Mouse (Mus musculus) heart, adult 9 months (tissue): ENCODE measurements around the gene Psen2.

Experiments used
- DNase-seq, 2 experiments: peaks; one replicate each; pipeline ENCODE4 v3.0.0; 2022; ENCODE audit warnings: low spot score in 2 of 2

Gene Psen2

DNA sequence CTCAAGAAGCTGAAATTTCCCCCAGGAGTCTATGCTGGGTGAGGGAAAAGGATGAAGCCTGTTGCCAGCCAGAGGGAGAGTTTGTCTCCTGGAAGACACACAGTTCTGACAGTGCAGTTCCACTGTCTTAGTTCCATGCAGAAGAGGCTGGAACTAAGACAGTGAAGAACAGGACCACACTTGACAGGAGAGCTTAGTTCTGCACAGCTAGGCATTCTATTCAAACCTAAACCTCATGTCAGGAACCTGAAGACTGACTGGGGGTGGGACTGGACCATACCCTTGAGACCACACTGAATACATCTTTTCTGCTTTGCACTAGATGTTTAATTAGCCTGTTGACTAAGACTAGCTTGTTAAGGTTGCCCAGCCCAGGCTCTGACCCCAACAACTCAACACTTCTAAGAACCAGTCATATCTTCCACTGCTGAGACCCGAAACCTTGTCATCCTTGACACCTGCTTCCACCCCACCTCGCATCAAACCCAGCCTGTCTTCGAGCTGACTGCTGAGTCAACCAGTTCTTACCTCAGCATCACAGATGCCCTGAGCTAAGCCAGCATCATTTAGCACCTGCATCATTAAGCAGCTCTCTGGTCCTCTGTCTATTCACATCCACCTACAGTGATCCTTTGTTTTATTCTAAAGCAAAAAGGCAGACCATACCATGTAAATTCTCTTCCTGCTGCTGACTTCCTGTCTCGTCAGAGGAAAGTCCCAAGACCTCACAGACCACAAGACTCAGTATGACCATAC, 64.1 kb downstream of the Psen2 start, which contains the start of gene Coq8a:
Coq8a (minus strand) TSS at position 644 of the 756 bp plus-strand sequence.
- no peak for DNase-seq

GRCm38 (mm10) chr1:180197956-180198355, 65.3 kb downstream of the Psen2 start:
- no peak for DNase-seq

- no peak for DNase-seq
Observed at GRCm38 (mm10) chr1:180196508-180196907, 66.7 kb downstream of the Psen2 start.

- DNase-seq: peak; percentile 98 to 99
Observed at GRCm38 (mm10) chr1:180195703-180196381, 67.4 kb downstream of the Psen2 start.

- peak; percentile 64 to 69 for DNase-seq
Observed at GRCm38 (mm10) chr1:180194781-180195471, 68.3 kb downstream of the Psen2 start.

GRCm38 (mm10) chr1:180194048-180194447, 69.2 kb downstream of the Psen2 start:
- no peak for DNase-seq

- no peak for DNase-seq
Observed at GRCm38 (mm10) chr1:180193391-180193935, 69.8 kb downstream of the Psen2 start.

GRCm38 (mm10) chr1:180192866-180193265, 70.4 kb downstream of the Psen2 start:
- DNase-seq: no peak

DNA sequence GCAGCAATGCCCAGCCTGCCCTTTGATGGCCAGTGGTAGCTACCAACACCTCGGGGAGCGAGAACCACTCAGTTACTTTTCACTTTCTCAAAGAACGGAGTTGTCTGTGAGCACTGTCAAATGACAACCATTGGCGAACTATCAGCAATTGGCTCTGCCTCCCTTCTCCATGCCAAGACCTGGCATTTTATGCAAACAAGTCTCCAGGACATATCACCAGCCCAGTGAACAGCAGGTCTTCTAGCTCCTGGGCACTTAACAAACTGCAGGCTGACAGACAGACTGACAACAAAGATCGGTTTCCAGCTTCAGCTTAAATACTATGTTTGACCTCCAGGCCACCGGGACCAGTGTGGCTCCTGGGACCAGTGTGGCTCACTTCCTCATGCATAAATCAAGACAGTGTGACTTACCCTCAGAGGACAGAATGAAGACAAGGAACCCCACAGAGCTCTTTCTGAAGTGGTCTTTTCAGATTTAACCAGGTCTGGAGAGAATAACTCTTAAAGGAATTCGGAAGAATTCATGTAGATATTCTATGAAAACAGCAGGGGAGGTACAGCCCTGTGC, 71.5 kb downstream of the Psen2 start:
- no peak for DNase-seq

DNA sequence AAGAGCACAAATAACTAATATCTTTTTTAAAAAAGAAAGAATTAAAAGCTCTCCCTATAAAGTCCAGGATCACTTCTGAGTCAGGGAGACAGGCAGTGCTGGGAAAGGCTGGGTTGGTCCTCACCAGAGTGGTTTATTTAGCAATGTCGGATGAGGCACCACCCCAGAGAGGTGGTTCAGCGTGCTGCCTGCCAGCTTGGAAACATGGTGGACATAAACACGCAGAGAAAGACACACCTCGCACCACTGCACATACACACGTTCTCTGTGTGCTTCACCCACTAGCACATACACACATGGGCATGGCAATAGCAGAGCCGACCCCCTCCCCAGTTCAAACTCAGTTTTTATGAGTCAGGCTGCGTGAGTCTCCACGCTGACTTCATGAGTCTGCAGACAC, 72.1 kb downstream of the Psen2 start:
- DNase-seq: no peak

GRCm38 (mm10) chr1:180188951-180189350, 74.3 kb downstream of the Psen2 start:
- DNase-seq: no peak

- no peak for DNase-seq
Observed at GRCm38 (mm10) chr1:180186371-180186770, 76.9 kb downstream of the Psen2 start.

DNA sequence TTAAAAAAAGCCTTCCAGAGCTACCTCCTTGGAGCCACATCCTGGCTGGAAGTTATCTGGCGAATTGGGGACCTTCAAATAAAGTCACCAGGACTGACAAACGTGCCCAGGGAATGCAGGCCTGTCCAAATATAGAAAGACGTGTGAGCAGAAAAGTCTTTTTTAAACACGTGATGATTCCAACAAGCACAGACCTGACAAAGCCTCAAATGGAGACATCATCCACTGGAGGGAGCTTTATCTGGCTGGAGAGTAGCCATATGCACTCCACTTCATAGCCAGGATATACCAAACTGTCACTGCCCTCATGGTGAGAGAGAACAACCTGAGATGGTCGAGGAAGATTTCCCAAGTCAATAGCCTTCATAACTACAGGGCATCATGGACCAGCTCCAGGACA, 77.4 kb downstream of the Psen2 start:
- peak; percentile 60 for DNase-seq

DNA sequence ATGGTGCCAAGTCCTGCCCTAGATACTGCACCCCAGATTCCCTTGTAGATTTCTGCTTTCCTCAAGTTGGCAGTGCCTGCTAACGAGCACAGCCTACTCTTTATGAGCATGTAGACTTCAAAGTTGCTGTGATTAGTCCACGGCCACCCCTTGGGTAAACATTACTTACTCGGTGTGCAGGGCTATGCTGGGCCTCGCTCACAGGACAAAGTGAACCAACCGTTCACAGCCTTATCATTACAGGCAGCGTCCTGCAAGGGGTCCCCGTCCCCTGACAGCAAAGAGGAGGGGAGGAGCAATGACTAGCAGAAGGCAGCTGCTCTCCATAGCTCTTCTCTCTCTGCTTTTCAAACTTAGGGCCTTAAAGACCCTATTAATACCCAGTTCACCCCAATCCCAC, 78.5 kb downstream of the Psen2 start:
- DNase-seq: no peak

- no peak for DNase-seq
Observed at GRCm38 (mm10) chr1:180183525-180184159, 79.6 kb downstream of the Psen2 start.

- DNase-seq: no peak
Observed at GRCm38 (mm10) chr1:180182731-180183130, 80.5 kb downstream of the Psen2 start.

DNA sequence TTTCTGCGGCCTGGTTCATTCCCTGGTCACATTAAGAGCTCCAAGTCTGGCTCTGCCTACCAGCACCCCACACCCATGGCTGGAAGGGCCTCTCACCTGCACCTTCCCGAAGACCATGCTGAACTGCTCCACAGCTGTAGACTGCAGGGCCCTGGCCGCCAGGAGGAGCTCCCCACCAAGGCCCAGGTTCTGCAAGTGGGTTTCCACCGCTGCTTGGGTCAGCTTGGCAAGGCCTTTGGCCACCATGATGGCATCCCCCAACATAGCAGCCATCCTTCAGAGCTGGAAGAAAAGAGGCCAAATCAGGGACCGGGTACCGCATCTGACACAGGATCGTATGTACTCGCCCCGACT, 81.3 kb downstream of the Psen2 start:
- DNase-seq: no peak

GRCm38 (mm10) chr1:180181304-180181965, 81.8 kb downstream of the Psen2 start:
- no peak for DNase-seq

DNA sequence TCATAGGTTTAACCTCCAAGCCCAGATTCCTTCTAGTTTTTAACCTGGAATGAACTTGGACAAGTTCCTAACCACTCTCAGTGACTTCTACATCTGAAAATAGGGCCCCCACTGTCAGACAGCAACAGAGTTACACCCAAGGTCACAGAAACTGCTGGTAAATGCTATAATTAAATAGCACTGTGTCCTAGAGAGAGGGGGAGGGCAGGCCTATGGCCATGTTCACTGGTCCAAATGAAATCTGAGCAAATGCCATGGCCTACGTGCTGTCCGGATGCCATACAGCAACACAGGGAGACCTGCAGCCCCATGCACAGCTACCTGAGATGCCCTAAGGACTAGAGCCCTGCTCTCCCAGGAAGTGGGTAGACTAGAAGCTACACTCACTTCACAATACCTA, 83.4 kb downstream of the Psen2 start:
- peak; percentile 59 to 60 for DNase-seq

DNA sequence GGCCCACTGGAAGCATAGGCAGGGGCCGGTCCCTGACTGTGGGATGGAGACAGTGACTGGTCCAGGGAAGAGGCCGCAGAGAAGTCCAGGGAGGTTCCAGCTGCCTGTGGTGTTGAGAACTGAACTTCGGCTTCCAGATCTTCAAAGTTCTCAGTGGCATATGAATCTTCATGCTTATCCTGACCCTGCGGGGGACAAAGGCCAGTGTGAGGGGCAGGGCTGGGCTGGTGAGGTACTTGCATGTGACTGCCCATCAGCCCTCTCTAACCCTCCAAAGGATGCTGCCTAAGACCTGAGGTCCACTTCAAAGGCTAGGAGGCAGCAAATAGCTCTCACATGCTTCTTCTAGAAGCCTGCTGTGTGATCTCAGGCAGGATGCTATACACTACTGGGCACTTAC, 84.1 kb downstream of the Psen2 start:
- DNase-seq: no peak

- DNase-seq: no peak
Observed at GRCm38 (mm10) chr1:180178340-180178739, 84.9 kb downstream of the Psen2 start.
